Mouse (Mus musculus) ES-Bruce4 (cell line): ENCODE results near the gene Trim44. TPM values are rescaled to one million over a fixed set of nuclear protein-coding genes. Genes with fewer than 3 reads are reported as not detected.
A peak's percentile ranks its signal among the peaks of the same experiment; 100 is the strongest.

ENCODE experiments used
- H3K27ac ChIP-seq: 2 replicates; pipeline ENCODE4 v1.5.1; 2012; ENCODE audit warnings: low read length, inconsistent platforms; ENCODE audit not compliant: insufficient read depth
- H3K27me3 ChIP-seq: 2 replicates; pipeline ENCODE4 v1.6.1; 2012; ENCODE audit warnings: mild to moderate bottlenecking, low read length, inconsistent platforms; ENCODE audit not compliant: control insufficient read depth, poor library complexity, insufficient read depth, severe bottlenecking
- H3K36me3 ChIP-seq: 2 replicates; pipeline ENCODE4 v1.6.1; 2012; ENCODE audit warnings: inconsistent platforms, mild to moderate bottlenecking, low read length, moderate library complexity; ENCODE audit not compliant: control insufficient read depth, poor library complexity, insufficient read depth, severe bottlenecking
- H3K4me1 ChIP-seq: one replicate; pipeline ENCODE4 v1.8.1; 2011; ENCODE audit warnings: low read length; ENCODE audit not compliant: control insufficient read depth, insufficient read depth
- H3K4me3 ChIP-seq: 2 replicates; pipeline ENCODE4 v1.5.1; 2011; ENCODE audit warnings: low read depth, mild to moderate bottlenecking, low read length
- H3K9ac ChIP-seq: 2 replicates; pipeline ENCODE4 v1.6.1; 2012; ENCODE audit warnings: low read depth, mild to moderate bottlenecking, inconsistent platforms; ENCODE audit not compliant: poor library complexity, severe bottlenecking
- H3K9me3 ChIP-seq: replicated peaks from 2 replicates; pipeline ENCODE4 v1.6.1; 2012; ENCODE audit warnings: mild to moderate bottlenecking, low read length, inconsistent platforms; ENCODE audit not compliant: control insufficient read depth, poor library complexity, insufficient read depth, severe bottlenecking
- CTCF ChIP-seq: IDR thresholded peaks from one replicate; pipeline ENCODE4 v1.8.1; 2011; ENCODE audit warnings: low read depth, low read length
- EP300 ChIP-seq: IDR thresholded peaks from 2 replicates; pipeline ENCODE4 v1.6.1; 2011; ENCODE audit warnings: low read depth, low read length; ENCODE audit not compliant: insufficient read depth
- POLR2A ChIP-seq: IDR thresholded peaks from one replicate; pipeline ENCODE4 v1.8.1; 2011; ENCODE audit warnings: low read length; ENCODE audit not compliant: insufficient read depth
- polyA plus RNA-seq: library from polyadenylated mRNA; stranded (reverse); fragments of >200 nt; gene quantifications from 2 replicates; pipeline ENCODE4 v1.2.4, GENCODE M21; 2011; ENCODE audit warnings: low read depth; ENCODE audit not compliant: missing spikeins, insufficient read depth, insufficient read length

The Trim44 gene
- polyA plus RNA-seq, 1 experiment = 56.5 TPM

GRCm38 (mm10) chr2:102410615-102411014 lies 3.0 kb upstream of the Trim44 start:
- TF ChIP-seq CTCF = no peak
- no peak for TF ChIP-seq EP300
- no peak for TF ChIP-seq POLR2A

GRCm38 (mm10) chr2:102409741-102410140 lies 2.1 kb upstream of the Trim44 start:
- Histone ChIP-seq H3K27me3 (no peaks in the 10 kb centered on the region), H3K9me3 (no peaks in the 10 kb centered on the region), H3K4me3 (no peak overlapping the region), H3K4me1 (no peaks in the 10 kb centered on the region), H3K9ac (no peak overlapping the region), H3K27ac (no peak overlapping the region), H3K36me3 (no peaks in the 10 kb centered on the region)
- TF ChIP-seq EP300 (no peak), POLR2A (no peak), CTCF (no peak)

More at GRCm38 (mm10) chr2:102410615-102411014, 3.0 kb upstream of the Trim44 start:
- Histone ChIP-seq H3K27me3 (no peaks in the 10 kb centered on the region), H3K9me3 (no peaks in the 10 kb centered on the region), H3K4me1 (no peaks in the 10 kb centered on the region), H3K9ac (no peak overlapping the region), H3K27ac (no peak overlapping the region), H3K36me3 (no peaks in the 10 kb centered on the region), H3K4me3 (no peak overlapping the region)

- Histone ChIP-seq H3K9me3 (no peaks in the 10 kb centered on the region), H3K4me1 (no peaks in the 10 kb centered on the region), H3K4me3 (no peak overlapping the region), H3K27ac (no peak overlapping the region), H3K9ac (no peak overlapping the region), H3K27me3 (no peaks in the 10 kb centered on the region), H3K36me3 (no peaks in the 10 kb centered on the region)
- TF ChIP-seq POLR2A (no peak), CTCF (no peak), EP300 (no peak)
These were observed 1.0 kb downstream of the Trim44 start for GRCm38 (mm10) chr2:102406324-102407304.

- Histone ChIP-seq H3K9me3 (peaks cover 4% of the 10 kb centered on the region; the same call in 1 of the 2 replicates), H3K4me3 (no peak overlapping the region), H3K27ac (no peak overlapping the region), H3K36me3 (no peaks in the 10 kb centered on the region), H3K9ac (no peak overlapping the region), H3K4me1 (no peaks in the 10 kb centered on the region), H3K27me3 (peaks cover 5% of the 10 kb centered on the region)
- TF ChIP-seq EP300 (no peak), CTCF (no peak), POLR2A (no peak)
These were observed 3.6 kb downstream of the Trim44 start for GRCm38 (mm10) chr2:102403982-102404381.

- TF ChIP-seq EP300 (no peak), POLR2A (no peak), CTCF (no peak)
- Histone ChIP-seq H3K9me3 (peaks cover 4% of the 10 kb centered on the region; the same call in 1 of the 2 replicates), H3K9ac (no peak overlapping the region), H3K4me1 (no peaks in the 10 kb centered on the region), H3K27ac (no peak overlapping the region), H3K36me3 (no peaks in the 10 kb centered on the region), H3K4me3 (no peak overlapping the region), H3K27me3 (peaks cover 5% of the 10 kb centered on the region)
These were observed 4.3 kb downstream of the Trim44 start for GRCm38 (mm10) chr2:102403306-102403705.

GRCm38 (mm10) chr2:102401352-102401692 lies 6.3 kb downstream of the Trim44 start:
- Histone ChIP-seq H3K4me3 (peak overlapping the region; percentile 78), H3K4me1 (no peaks in the 10 kb centered on the region), H3K9me3 (peaks cover 4% of the 10 kb centered on the region; the same call in 1 of the 2 replicates), H3K36me3 (no peaks in the 10 kb centered on the region), H3K27me3 (peaks cover 5% of the 10 kb centered on the region), H3K27ac (no peak overlapping the region), H3K9ac (peak overlapping the region; percentile 54; the same call in 1 of the 2 replicates)
- TF ChIP-seq CTCF = no peak
- no peak for TF ChIP-seq EP300
- TF ChIP-seq POLR2A = no peak
